ENCODE assay signal across 23 mouse cellular contexts in the genomic region with DNA sequence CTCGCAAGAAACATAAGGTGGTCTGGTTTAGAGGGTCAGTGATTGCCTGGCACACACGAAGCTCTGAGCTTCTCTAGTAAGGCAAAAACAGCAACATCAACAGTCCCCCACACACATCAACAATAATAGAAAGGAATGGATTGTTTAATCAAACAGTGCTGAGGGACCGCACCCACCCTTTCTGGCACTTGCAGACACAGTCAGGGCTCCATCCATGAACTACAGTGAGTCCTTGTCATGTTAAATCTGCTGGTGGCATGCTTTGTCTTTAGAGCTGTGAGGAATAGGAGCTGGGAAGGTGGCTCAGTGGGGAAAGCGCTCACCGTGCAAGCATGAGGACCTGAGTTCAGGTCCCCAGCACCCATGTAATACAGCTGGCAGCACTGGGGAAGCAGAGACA. TPM values are rescaled to one million over a fixed set of nuclear protein-coding genes. Genes with fewer than 3 reads are reported as not detected.
DNase-seq lines count a peak whose midpoint lies in the region.
"Had no signal": no experiment of that assay in that cellular context is flagged by ENCODE, and none has a peak within 500 bp of the region (broad histone marks: within the 10 kb centered on the region; RNA-seq: fewer than 3 reads in every experiment).

No protein-coding gene starts in this region.

- 88% methylated on average over 5 of the region's 5 CpGs for WGBS in limb, embryonic 10.5 days

- no peaks in the 10 kb centered on the region for H3K27me3 ChIP-seq in limb, embryonic 10.5 days (ENCODE audit: low read depth, poor library complexity, severe bottlenecking)
- H3K27me3 ChIP-seq: CH12.LX, Patski had no signal

- no peaks in the 10 kb centered on the region for H3K9me3 ChIP-seq in limb, embryonic 10.5 days (replicated peaks)
- H3K9me3 ChIP-seq: G1E had no signal

- H3K27ac ChIP-seq in limb, embryonic 10.5 days: no peak overlapping the region

- peak; percentile 59 for DNase-seq in lung, postnatal 36 days
- DNase-seq in lung, adult 18-20 months: no peak
- DNase-seq in R1 (ENCODE audit: low read depth, low spot score) (peak; percentile 43), ZHBTc4 (ENCODE audit: low read depth, low spot score) (peak; percentile 76)
- no peak for DNase-seq in limb, embryonic 10.5 days (ENCODE audit: low spot score)
- DNase-seq in right cerebral cortex, adult 18-20 months: no peak
- DNase-seq: adrenal gland, adult 2 months; adrenal gland, adult 8-10 months; adrenal gland, postnatal 10 days; adrenal gland, postnatal 14 days; adrenal gland, postnatal 25 days; adrenal gland, postnatal 36 days; B cell, adult 2 months; cerebellum, adult 11 months; cerebellum, adult 11-12 months; cerebellum, adult 18-20 months; cerebellum, adult 2 months; cerebellum, adult 8-10 months had no signal

- no peaks in the 10 kb centered on the region for H3K4me1 ChIP-seq in limb, embryonic 10.5 days

- H3K36me3 ChIP-seq in limb, embryonic 10.5 days: no peaks in the 10 kb centered on the region
- H3K36me3 ChIP-seq: G1E had no signal

- no peak overlapping the region for H3K4me3 ChIP-seq in limb, embryonic 10.5 days

RNA-seq across cellular contexts. Expression of a gene that starts 8.5 kb away (rescaled TPM):
- polyA plus RNA-seq in limb, embryonic 10.5 days (2016; fragmentation: Nextera tagmentation; extraction: Ambion mirVana): 53.9 and 62.8 TPM in 2 replicates

RNA-seq across cellular contexts. Expression of a gene that starts 26.1 kb away (rescaled TPM):
- 1.2 and 4.0 TPM in 2 replicates for polyA plus RNA-seq in limb, embryonic 10.5 days (2016; fragmentation: Nextera tagmentation; extraction: Ambion mirVana)
- polyA plus RNA-seq: activated CD4-positive, CD25-positive, alpha-beta regulatory T cell, adult 4 months; CD4-positive, CD25-positive, alpha-beta regulatory T cell, adult 4 months had no signal

Comparison
In these comparisons a context has a peak if more than half of its experiments do, and no peak if none do; other contexts are left out.
1. DNase-seq: peak in lung, postnatal 36 days (single experiment), R1 (single experiment) and ZHBTc4 (single experiment); none in lung, adult 18-20 months (0 of 2), limb, embryonic 10.5 days (single experiment) and right cerebral cortex, adult 18-20 months (single experiment).